Mouse (Mus musculus) thymus, adult 2 months (tissue): ENCODE measurements around the gene Safb2. TPM values are rescaled to one million over a fixed set of nuclear protein-coding genes. Genes with fewer than 3 reads are reported as not detected.

Source experiments
- DNase-seq: peaks from one replicate; pipeline ENCODE4 v3.0.0; 2021
- H3K27ac ChIP-seq: fragments of 200-500 bp; 2 replicates; pipeline ENCODE4 v1.5.1; 2012; ENCODE audit warnings: low read length, control low read depth; ENCODE audit not compliant: control insufficient read depth, insufficient read depth
- H3K27me3 ChIP-seq: fragments of 200-500 bp; 2 replicates; pipeline ENCODE4 v1.6.1; 2012; ENCODE audit warnings: mild to moderate bottlenecking, low read length, moderate library complexity, mixed read lengths; ENCODE audit not compliant: control insufficient read depth, insufficient read depth
- H3K36me3 ChIP-seq: fragments of 200-500 bp; 2 replicates; pipeline ENCODE4 v1.6.1; 2012; ENCODE audit warnings: mild to moderate bottlenecking, low read length, moderate library complexity; ENCODE audit not compliant: control insufficient read depth, insufficient read depth
- H3K4me1 ChIP-seq: fragments of 200-500 bp; replicated peaks from 2 replicates; pipeline ENCODE4 v1.6.1; 2012; ENCODE audit warnings: low read length; ENCODE audit not compliant: control insufficient read depth, insufficient read depth
- H3K4me3 ChIP-seq: fragments of 200-500 bp; 2 replicates; pipeline ENCODE4 v1.5.1; 2012; ENCODE audit warnings: mild to moderate bottlenecking, low read length, control low read depth, moderate library complexity; ENCODE audit not compliant: control insufficient read depth, insufficient read depth
- CTCF ChIP-seq: fragments of 200-500 bp; IDR thresholded peaks from 2 replicates; pipeline ENCODE4 v1.5.1; 2012; ENCODE audit warnings: mild to moderate bottlenecking, control low read depth, low read length, moderate library complexity, borderline replicate concordance; ENCODE audit not compliant: control insufficient read depth, poor library complexity, insufficient read depth; ENCODE audit errors: extremely low read depth
- POLR2A ChIP-seq: fragments of 200-500 bp; IDR thresholded peaks from 2 replicates; pipeline ENCODE4 v1.6.1; 2012; ENCODE audit warnings: mild to moderate bottlenecking, low read length, control low read depth, moderate library complexity; ENCODE audit not compliant: control insufficient read depth, poor library complexity, insufficient read depth; ENCODE audit errors: extremely low read depth
- WGBS: fragments of 180-500 bp; shearing (Covaris S2); methylation state at CpG from one replicate; pipeline ENCODE4 v1.1.7; 2018; 5-methylcytosine and 5-hydroxymethylcytosine counted together
- polyA plus RNA-seq: library from polyadenylated mRNA; depleted of rRNA; stranded (reverse); fragments of >200 nt; gene quantifications from 2 replicates; pipeline ENCODE4 v1.2.3, GENCODE M21; 2012

Gene Safb2
- polyA plus RNA-seq, 1 experiment, result 196 TPM

DNA sequence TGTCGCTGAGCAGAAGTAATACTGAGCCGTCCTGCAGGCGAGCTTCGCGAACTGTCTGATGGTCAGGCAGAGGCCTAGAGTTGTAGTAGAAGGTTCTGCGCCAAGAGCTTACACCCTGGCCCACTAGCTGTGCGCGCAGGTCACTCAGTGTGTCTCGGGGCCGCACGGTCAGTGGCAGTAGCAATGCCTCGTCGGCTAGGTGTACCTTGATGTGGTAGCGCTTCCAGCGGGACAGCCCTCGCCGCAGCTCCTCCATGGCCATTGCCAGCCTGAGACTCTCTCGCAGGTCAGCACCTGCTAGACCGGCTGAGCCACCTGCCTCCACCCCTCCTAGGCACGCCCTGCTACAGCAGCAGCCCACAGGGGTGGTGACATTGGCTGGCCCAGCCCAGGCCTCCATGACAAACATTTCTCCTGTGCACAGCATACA, 30.2 kb downstream of the Safb2 start, which contains the start of gene Gm20219:
Gene Gm20219 (minus strand): TSS at position 266 of the 430 bp plus-strand sequence.
- H3K4me3 ChIP-seq, result no peak within 1 kb of the TSS
- WGBS, result 87% methylated on average over 20 of the region's 20 CpGs
- no peak within 1 kb of the TSS for H3K27ac ChIP-seq
- H3K27me3 ChIP-seq, result no peaks in the 10 kb centered on the region
- TF ChIP-seq CTCF, result no peak
- TF ChIP-seq POLR2A, result no peak
- H3K4me1 ChIP-seq, result no peaks in the 10 kb centered on the region
- no peak for DNase-seq
- H3K36me3 ChIP-seq, result no peaks in the 10 kb centered on the region

DNA sequence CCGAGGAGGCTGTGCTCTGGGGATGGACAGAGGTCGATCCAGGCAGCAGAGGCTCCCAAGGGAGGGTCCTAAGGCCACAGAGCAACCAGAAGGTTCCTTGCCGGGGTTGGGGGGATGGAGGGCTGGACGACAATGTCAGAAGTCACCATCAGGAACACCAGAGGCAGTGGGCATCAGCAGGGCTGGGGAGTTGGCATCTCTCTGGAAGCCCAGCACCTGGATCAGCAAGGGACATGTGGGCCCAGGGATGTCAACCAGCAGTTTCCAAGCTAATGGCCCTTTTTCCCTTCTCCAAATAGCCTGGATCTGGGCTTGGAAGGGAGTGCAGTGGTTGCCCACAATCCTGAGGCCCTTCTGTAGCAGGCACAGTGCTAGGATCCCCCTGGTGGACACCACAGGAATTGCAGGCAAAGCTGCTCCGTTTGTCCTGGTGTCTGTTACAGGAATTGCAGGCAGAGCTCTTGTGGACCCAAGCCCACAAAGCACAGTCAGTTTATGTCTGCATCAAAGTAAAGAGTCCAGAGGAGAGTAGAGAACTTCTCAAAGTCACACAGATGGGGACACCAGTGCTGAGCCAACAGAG, 31.5 kb downstream of the Safb2 start:
- H3K27ac ChIP-seq, result no peak overlapping the region
- peak; percentile 94; the same call in 1 of the 2 replicates for TF ChIP-seq CTCF
- TF ChIP-seq POLR2A, result no peak
- H3K27me3 ChIP-seq, result no peaks in the 10 kb centered on the region
- WGBS, result 74% methylated on average over 5 of the region's 5 CpGs
- no peaks in the 10 kb centered on the region for H3K4me1 ChIP-seq
- H3K36me3 ChIP-seq, result no peaks in the 10 kb centered on the region
- H3K4me3 ChIP-seq, result no peak overlapping the region
- DNase-seq, result peak; percentile 73

DNA sequence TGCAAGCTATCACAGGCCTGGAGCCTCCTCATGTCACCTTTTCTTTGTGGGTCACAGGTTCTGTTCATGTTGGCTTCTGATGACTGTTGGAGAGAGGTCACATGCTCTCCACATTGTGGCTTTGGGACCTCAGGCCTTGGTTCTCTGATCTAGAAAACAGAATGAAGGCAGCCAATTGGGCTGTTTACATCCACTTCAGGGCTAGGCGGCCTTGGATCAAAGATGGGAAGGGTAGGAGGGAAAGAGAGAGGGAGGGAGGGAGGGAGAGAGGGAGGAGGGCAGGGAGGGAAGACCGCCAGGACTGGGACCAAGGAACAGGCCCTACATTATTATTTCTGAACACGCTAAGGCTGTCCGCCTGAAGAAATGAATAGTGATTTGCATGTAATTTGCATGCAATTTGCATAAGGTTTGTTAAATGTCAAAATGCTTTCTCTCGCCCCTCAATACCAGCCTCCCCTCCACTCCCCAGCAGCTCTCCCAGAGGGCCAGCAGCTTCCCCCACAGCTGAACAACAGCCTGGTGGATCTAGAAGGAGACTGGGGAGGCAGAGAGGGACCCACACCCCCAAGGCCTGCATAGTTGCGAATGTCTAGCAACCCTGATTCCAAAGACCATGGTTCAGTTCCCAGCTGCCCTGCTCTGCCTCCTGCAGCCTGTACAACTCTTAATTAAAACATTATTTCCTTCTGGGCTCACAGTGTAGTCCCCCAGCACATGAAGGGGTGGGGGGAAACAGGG, 32.4 kb downstream of the Safb2 start:
- DNase-seq, result no peak
- Histone ChIP-seq H3K4me1 (no peaks in the 10 kb centered on the region), H3K4me3 (no peak overlapping the region), H3K27me3 (no peaks in the 10 kb centered on the region), H3K36me3 (no peaks in the 10 kb centered on the region), H3K27ac (no peak overlapping the region)
- TF ChIP-seq POLR2A, result no peak
- TF ChIP-seq CTCF, result no peak
- 93% methylated on average over 6 of the region's 6 CpGs for WGBS

DNA sequence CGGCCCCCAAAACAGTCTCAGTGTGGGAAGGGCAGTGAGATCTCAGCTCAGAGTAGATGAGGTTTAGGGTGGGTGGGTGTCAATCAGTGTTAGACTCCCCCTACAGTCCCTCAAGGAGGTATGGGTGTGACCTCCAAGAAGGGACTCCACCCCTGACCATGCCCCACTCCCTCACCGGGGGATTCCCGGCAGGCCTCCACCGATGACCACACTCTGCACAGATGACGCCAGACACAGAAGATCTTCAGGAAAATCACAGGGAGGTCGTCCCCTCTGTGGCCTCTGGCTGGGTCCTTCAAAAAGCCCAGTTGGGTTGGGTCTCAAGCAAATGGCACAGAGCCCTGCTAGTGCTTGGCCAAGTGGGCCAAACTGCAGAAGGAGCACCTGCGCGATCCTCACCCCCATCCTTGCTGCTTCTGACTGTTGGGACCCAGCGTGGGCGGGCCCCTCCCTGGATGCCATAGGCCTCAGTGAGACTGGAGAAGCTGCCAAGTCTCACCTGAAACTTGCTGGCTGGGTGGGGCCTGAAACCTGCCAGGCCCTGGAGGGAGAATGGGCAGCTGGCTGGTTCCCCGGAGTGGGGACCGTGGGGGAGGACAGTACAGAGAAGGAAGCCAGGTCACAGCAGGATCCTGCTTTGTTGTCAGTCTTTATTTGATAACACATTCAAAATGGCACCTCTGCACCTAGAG, 33.5 kb downstream of the Safb2 start:
- Histone ChIP-seq H3K27me3 (no peaks in the 10 kb centered on the region), H3K4me1 (no peaks in the 10 kb centered on the region), H3K4me3 (no peak overlapping the region), H3K36me3 (no peaks in the 10 kb centered on the region), H3K27ac (no peak overlapping the region)
- 94% methylated on average over 12 of the region's 12 CpGs for WGBS
- DNase-seq, result no peak
- TF ChIP-seq POLR2A, result no peak
- TF ChIP-seq CTCF, result no peak

DNA sequence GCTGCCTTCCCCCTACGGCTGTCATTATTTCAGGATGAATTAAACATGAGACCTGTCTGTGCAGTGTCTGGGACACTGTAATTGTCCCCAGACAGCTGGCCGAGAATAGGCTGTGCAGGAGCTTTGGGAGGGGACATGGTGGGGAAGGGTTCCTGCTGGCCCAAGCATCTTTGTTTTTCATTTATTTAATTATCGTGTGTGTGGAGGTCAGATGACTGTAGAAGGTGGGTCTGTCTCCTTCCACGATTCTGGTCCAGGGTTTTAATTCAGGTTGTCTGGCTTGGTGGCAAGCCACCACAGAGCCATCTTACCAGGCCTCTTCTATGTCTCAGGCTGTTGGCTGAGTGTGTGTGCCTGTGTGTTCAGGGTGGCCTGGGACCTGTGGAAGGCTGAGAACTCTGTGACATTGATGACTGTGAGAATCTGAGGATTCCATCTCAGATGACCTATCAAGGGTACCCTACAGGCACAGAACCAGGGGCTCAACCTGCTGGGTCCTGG, 35.7 kb downstream of the Safb2 start:
- TF ChIP-seq POLR2A (no peak), CTCF (no peak)
- Histone ChIP-seq H3K4me1 (no peaks in the 10 kb centered on the region), H3K36me3 (no peaks in the 10 kb centered on the region), H3K4me3 (no peak overlapping the region), H3K27me3 (no peaks in the 10 kb centered on the region), H3K27ac (no peak overlapping the region)
- no peak for DNase-seq
- WGBS, result 80% methylated on average over 4 of the region's 4 CpGs

DNA sequence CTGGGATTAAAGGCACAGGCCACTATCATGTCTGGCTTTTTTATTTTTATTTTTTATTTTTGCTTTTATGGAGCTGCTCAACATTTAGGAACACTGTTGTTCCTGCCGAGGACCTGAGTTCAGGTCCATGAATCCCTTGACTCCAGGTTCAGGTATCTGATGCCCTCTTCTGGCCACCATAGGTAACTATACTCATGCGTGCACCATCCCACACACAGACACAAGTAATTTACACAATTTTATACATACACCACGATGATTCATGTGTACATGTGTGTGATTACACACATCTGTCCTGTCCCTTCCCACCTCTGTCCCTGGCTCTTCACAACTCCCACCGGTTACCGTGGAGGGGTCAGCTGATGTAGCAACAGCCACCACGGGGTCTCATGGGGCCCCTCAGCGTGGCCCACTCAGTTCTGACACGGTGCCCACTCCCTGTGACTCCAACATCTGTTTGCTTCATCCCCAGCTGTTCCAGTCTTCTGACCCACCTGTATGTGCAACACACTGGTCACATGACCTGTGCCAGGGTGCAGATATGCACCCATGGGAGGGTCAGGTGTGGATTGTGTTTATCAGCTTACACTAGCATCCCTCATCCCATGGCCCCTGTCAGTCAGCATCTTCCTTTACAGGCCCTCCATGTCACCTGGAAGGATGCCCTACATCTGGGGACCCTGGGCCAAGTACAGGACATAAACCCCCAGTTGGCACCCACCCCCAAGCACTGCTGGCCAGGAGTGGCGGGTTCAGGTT, 36.4 kb downstream of the Safb2 start:
- no peak for DNase-seq
- no peaks in the 10 kb centered on the region for H3K36me3 ChIP-seq
- H3K27ac ChIP-seq, result no peak overlapping the region
- WGBS, result 87% methylated on average over 9 of the region's 9 CpGs
- TF ChIP-seq CTCF (no peak), POLR2A (no peak)
- no peaks in the 10 kb centered on the region for H3K4me1 ChIP-seq
- H3K27me3 ChIP-seq, result no peaks in the 10 kb centered on the region
- no peak overlapping the region for H3K4me3 ChIP-seq
